Mouse (Mus musculus) small intestine, adult 2 months (tissue): ENCODE measurements around the gene Efna2.

Experiments used
- CTCF ChIP-seq: fragments of 200-500 bp; IDR thresholded peaks from 2 replicates; pipeline ENCODE4 v1.5.1; 2012; ENCODE audit warnings: low read depth, mild to moderate bottlenecking, control low read depth, inconsistent platforms, low read length, moderate library complexity, mixed read lengths; ENCODE audit not compliant: insufficient replicate concordance, insufficient read length; ENCODE audit errors: extremely low read depth
- POLR2A ChIP-seq: fragments of 200-500 bp; IDR thresholded peaks from 2 replicates; pipeline ENCODE4 v1.6.1; 2012; ENCODE audit warnings: low read depth, mild to moderate bottlenecking, control low read depth, inconsistent platforms, low read length, moderate library complexity

DNA sequence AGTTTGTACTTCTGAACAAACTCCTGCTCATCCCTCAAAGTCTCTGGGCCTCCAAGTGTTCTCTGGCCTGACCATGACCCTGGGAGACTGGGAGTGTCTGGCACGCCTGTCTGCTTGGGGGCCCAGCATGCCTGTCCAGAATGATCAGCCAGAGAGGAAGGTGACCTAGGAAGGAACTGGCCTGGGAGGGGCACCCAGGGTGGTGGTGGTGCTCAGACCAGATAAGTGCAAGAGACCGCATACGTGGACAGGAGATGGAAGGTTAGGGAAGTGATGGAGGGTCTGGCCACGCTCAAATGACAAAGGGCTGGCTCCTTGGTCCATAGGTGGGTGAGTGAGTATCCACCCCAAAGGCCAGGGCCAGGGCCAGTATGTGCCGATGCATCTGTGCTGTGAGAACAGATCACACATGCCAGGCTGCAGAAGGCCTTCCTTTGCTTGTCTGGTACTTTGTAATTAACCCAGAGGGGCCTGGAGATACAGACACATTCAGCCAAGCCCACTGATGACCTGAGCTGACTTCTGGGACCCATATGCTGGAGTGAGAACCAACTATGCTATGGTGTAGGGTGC lies 32.0 kb upstream of the Efna2 start:
- TF ChIP-seq CTCF (no peak), POLR2A (no peak)
